Mouse (Mus musculus) retina, embryonic 14.5 days (tissue): ENCODE measurements around the gene Luzp1.

Experiments
- DNase-seq: peaks from one replicate; pipeline ENCODE4 v3.0.0-alpha.2; 2015; ENCODE audit warnings: low spot score

Luzp1 gene

DNA sequence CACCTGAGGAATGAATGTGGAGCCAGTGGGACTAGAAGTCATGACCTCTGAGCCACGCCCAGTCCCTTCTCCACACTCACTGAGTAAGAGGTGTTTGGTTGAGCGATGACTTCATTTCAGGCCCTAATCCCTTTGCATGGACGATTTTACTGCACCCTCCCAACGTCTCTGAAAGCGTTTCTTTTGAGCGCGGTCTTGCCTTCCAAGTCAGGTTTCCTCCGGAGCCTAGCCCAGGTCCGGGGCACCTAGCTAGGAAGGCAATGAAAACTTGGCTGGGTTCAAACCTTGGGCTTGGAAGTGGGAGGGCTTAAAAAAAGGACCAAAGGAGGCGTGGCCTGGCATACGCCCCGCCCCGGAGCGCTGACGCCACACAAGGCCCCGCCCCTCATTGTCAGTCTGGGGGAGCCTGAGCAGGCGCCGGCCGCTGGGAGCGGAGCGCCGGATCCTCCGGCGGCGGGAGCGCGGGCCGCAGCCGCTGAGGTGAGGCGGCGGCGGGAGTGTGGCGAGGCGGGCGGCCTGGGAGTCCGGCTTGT, at the start of gene Luzp1:
Luzp1 (plus strand) TSS at position 391 of the 533 bp plus-strand sequence.
- peak; percentile 96 for DNase-seq

DNA sequence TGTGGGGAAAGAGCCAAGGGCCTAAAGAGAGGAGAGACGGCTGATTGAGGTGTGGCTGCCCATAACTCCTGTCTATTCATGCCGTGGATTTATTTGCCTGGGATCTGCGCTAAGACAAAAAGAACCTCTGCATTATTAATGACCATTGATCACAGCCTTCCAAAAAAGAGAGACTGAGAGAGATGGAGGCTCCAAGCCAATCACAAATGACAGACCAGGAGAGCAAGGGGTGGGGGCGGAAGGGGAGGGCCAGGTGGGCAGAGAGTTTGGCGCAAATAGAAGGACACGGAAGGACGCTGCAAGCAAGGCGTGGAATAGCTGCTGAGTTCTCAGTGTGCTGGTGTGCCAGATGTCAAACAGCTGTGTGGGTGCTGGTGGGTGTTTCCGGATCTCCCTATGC, 46.3 kb upstream of the Luzp1 start, which contains the start of gene Htr1d:
Htr1d (plus strand) TSS at position 301 of the 400 bp plus-strand sequence.
- no peak for DNase-seq

DNA sequence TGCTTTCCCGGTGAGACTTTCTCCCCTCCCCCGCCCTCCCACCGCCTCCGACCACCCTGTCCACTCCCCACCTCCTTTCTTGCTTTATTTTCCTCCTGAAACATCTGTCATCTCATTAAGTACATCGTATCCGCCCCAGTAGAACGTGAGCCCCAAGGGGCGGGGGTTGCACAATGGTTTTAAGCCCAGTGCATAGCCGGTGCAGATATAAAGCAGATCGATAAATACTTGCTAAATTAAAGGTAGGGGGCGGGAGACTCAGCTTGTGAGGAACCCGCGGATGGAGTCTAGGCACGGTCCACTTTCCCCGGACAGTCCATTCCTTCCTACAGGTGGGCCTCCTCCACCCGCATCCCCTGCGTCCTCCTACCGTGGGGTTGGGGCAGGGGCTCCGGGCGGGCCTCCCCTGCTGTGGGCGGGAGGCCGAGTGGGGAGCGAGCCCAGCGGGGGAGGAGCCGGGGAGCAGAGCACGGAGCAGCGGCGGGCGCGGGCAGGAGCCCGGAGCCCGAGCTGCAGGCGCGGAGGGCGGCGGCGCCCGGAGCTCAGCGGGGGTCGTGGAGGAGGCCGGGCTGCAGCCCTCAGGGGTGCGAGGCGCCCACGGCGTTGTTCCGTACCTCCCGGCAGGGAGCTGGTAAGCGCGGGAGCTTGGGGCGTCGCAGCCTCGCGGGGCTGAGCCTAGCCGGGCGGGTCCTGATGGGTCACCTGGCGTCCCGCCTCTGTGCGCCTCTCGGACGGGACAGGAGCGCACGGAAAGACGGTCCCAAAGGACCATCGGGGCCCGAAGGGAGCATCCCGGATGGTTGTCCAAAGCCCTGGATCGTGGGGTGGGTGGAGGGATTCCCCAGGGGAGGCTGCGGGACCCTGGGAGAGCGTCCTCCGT, 45.2 kb upstream of the Luzp1 start:
- peak; percentile 40 for DNase-seq

DNA sequence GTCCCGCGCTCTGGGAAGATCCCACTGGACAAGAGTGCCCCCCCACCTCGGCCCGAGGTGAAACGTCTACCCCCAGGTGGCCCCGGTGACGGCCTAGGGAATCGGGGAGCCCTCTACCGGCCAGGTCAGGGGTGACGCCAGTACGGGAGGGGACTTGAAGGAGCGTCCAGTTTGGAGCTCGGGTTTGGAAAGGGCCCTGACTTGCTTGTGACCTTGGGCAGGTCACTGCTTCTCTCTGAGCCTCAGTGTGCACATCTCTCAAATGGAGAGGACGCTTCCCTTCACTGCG, 44.6 kb upstream of the Luzp1 start:
- peak; percentile 32 for DNase-seq

DNA sequence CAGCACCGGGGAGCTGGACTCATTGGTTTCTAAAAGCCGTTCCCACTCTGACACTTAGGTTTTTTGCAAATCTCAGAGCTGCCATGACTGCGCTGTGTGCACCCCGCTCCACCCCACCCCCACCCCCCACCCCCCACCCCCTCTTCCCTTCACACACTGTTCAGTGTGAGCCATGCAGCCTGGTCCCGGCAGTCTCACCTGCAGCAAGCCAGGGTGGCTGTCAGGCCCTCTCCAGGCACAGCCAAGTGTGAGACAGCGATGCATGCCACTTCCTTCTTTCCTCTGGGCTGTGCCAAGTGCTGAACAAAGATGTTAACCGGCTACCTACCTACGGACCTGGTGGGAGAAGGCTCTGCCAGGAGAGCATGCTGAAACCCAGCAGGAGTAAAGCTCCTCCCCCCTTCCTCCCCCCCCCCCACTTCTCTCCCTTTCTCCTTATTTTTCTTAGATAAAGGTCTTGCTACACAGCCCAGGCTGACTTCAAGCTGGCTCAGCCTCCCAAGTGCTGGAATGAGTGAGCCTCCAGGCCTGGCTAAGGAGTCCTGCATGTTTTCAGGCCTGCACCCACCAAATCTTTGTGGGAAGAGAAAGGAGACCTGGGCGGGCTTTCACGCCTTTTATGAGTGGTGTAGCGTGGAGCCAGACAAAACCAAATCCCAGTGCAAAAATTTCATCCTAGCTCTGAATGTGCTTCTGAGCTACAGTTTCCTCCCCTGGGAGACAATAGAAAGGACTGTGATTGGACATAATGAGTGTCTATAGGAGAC, 38.8 kb upstream of the Luzp1 start:
- no peak for DNase-seq

DNA sequence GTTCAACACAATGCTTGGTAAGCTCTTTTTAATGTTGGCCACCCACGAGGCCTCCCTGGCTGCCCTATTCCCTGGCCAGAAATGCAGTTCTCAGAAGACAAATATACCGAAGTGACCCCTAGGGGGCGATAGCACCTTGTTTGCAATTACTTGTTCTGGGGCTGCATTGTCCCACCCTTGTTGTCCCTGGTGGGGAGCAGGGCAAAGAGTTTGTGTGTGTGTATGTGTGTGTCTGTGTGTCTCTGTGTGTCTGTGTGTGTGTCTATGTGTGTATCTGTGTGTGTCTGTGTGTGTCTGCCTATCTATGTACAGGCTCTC, 38.2 kb upstream of the Luzp1 start:
- peak; percentile 96 for DNase-seq

DNA sequence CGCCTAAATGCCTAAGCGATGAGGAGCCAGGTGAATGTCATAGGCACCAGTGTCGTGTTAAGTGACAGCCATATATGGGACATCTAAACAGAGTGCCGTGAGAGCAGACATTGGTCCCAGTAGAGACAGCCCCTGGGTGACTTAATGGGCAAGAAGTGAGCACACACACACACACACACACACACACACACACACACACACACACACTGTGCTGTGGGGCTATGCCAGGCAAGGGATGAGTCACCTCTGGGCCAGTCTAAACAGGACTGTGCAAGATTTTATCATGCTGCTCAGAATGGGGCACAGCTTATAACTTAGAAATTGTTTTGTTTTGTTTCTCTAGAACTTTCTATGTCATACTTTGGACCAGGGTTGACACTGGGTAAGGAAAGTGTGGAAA, 35.5 kb upstream of the Luzp1 start:
- no peak for DNase-seq

DNA sequence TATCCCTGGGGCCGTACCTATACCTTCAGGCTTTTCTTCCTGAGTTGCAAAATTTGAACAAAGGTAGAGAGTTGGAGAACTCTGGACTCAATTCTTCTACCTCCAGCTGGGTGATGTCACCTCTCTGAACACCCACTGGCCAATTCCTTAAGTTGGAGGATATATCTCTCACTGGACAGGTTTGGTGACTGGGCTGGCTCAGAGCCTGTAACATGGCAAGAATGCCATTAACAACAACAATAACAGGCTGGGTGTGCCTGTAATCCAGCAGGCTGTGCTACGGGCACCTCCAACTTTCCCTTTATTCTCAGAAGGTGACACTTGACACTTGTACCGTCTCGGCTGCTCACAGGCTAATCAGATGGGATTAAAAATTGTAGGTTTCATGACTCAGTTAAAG, 30.5 kb upstream of the Luzp1 start:
- DNase-seq, result no peak

DNA sequence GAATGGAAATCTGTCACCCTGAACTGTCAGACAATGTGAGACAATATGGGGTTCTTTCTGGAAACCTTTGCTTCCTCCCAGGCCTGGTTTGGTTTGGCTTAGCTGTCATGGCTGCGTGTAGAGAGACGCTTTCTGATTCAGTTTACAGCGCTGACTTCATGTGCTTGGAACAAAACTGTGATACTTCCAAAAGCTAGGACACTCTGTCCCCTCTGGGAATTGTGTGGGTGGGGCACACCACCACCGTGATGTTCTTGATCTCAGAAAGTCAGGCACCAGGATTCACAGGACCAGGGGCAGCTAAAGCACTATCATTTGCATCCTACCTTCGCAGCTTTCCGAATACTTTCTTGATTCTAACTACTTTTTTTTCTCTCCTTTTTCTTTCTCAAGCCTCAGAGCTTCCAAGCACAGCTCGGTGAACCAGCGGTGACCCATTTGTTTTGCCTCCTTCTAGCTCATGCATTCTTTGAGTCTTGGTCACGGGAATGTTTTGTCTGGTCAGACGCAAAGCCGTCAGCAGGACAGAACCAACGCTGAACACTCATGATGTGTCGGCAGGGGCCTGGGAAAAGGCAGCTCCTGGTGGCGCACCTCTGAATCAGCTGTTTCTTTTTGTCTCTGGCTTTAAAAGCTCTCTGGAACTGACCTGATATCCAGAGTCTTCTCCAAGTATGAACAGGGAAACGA, 28.1 kb upstream of the Luzp1 start:
- no peak for DNase-seq

DNA sequence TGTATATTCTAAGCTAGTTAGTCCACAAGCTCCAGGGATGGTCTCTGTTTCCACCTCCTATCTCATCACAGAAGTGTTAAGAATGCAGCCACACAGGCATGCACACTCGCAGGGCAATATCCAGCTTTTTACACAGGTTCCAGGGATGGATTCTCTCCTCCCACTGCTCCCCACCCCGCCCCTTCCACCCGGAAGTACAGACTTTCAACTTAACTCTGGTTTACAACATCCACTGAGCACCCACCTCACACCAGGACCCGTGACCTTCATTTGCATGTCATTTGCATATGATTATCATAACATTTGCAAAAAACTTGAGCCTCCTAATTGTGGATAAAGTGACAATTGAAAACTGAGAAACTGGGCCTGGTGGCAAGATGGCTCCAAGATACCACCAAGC, 25.0 kb upstream of the Luzp1 start:
- DNase-seq, result no peak

DNA sequence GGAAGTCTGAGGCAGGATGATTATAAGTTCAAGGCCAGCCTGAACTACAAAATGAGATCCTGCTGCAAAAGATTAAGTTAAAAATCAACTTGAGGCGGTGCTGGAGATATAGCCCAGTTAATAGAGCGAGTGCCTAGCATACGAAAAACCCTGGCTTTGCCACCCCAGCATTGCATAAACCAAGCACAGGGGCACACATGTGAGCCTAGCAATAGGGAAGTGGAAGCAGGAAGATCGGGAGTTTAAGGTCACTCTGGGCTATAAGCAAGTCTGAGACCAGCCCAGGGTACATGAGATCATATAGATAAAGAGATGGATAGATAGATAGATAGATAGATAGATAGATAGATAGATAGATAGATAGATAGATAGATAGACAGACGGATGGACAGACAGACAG, 19.8 kb upstream of the Luzp1 start:
- no peak for DNase-seq

DNA sequence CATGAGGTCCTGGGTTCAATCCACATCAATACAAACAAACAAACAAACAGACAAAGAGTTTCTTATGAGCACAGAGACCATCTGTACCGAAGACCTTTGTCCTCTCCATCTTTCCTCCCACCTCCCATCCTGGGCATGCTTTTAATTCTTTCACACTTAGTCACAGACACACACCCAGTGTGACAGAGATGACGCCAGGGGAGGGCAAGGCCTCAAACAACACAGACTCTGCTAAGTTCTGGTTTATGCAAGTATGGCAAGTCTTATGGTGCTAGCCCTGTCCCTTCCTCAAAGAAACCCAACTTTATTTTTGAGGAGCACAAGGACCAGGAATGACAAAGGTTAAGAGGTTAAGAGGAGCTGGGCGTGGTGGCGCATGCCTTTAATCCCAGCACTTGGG, 19.3 kb upstream of the Luzp1 start:
- no peak for DNase-seq

DNA sequence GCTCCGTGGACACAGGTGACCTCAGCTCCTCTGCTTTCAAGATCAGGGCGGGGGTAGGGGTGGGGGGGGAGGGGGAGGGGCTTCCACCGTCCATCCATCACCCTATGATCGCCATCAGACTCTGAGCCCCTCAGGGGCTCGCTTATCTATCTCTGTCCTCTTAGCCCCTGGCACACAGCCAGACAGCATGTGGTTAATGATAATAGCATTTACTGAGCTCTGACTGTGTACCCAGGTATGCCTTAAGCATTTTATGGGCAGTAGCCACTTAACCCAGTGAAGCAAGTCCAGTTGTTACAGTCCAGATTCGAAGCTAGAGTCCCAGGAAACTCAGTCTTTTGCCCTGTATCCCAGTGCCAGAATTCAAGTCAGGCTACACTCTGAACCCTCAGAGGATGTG, 18.0 kb upstream of the Luzp1 start:
- no peak for DNase-seq

DNA sequence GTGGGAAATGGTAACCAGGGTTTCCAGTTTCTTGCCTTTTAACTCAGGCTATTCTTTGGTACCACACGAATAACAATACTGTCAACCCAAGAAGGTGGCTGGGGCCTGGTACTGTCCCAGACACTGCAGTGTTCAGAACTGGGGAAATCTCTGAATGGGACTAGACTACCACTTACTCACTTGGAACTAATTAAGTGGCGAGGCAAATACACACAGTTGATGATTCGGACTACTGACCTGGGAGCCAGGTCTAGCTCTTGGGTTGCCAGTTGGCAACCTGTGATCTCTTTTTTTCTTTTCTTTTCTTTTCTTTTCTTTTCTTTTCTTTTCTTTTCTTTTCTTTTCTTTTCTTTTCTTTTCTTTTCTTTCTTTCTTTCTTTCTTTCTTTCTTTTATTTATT, 17.3 kb upstream of the Luzp1 start:
- no peak for DNase-seq

DNA sequence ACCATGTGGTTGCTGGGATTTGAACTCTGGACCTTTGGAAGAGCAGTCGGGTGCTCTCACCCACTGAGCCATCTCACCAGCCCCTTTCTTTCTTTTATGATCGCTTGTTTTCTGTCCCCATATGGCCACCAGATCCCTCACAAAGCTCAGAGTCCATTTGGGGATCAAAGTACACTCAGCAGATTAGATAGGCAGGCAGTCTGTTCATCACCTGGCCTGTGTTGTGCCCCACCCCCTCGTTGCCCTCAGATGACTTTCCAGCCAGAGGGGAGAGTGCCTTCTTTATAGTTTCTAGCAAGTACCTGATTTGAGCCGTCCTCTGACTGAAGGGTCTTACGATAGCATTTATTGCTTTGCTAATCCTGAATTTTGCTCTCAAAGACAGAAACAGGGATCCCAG, 16.8 kb upstream of the Luzp1 start:
- DNase-seq, result no peak

DNA sequence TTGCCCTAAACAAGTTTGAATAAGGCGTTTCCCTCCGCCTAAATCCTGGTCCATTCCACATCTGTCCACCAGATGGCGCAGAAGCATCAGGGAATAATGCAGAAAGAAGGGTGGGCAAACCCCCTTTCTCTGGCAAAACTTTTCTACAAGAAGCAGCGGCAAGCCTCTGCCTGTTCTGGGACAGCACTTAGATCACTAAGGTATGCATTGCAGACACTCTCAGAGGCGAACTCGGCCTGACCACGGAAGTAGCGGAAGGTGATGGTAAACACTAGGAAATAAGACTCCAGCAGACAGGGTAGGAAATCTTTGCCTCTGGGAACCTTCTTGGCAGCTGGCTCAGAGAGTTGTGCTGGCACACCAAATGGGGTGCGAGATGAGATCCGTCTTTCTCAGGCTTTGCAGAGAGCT, 14.7 kb upstream of the Luzp1 start:
- DNase-seq, result peak; percentile 91

DNA sequence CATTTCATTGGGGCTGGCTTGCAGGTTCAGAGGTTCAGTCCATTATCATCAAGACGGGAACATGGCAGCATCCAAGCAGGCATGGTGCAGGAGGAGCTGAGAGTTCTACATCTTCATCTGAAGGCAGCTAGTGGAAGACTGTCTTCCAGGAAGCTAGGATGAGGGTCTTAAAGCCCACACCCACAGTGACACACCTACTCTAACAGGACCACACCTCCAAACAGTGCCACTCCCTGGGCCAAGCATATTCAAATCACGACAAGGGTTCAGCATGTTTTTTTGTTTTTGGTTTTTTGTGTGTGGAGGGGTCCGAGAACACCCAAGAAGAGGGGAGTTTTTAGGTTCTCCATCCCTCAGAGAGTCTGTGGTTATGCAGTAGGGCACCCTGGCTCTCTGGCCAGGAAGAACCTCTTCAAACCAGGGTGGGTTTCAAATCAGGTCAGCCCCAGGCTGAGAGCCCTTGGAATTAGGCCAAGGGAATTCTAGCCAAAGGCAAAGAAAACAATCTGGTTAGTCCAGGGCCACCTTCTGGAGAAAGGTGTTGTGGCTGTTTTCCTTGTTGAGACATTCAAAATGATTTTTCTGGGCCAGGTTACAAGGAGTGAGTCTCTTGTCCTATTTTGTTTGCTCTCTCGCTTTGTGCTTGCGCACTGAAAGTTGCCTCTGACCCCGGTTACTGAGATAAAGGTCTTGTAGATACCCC, 12.9 kb upstream of the Luzp1 start:
- no peak for DNase-seq

DNA sequence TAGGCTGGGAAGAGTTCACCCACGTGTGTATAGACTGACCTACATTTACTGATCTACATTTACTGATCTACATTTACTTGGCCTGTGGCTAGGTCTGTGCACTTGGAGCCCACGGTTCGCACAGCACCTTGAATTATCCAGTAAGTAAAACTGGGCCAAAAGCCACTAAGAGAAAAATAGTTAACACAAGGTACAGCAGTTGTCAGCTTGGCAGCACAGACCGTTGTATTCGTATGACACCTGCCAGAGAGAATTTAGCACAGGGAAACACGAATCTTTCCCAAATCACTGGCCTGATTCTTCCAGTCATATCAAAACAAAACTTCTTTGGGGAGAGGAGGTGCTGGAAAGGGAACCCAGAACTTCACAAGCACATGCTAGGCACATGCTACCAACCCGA, 11.3 kb upstream of the Luzp1 start:
- DNase-seq, result no peak

DNA sequence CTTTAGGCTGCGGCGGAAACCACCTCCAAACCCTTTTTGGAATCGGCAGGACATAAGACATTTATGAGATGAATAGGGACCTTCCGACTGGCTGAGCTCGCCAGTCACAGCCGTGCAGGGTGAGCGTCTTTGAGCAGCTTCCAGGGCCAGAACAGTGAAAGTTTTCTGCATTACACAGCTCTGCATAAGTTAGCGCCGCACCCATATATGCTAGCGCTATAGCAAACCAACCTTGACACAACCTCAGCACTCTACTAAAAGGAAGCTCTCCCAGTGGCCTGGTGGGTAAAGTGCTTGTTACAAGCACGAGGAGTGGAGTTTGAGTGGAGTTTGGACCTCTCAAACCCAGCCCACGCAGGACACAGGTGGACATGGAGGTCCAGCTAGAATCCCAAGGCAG, 10.4 kb upstream of the Luzp1 start:
- DNase-seq, result no peak

DNA sequence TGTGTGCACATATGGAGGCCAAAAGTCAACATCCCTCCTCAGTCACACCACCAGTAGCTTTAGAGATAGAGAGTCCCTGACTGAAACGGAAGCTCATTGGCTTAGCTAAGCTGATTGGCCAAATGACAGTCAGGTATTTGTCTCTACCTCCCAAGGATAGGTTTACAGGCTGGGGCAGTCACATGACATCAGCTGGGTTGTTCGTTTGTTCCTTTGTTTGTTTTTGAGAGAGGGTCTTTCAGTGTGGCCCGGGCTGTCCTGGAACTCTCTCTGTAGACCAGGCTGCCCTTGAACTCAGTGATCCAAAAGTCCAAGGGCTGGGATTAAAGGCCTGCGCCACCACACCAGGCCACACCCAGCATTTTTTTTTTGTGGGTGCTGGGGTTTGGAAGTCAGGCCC, 8.4 kb upstream of the Luzp1 start:
- DNase-seq, result no peak

DNA sequence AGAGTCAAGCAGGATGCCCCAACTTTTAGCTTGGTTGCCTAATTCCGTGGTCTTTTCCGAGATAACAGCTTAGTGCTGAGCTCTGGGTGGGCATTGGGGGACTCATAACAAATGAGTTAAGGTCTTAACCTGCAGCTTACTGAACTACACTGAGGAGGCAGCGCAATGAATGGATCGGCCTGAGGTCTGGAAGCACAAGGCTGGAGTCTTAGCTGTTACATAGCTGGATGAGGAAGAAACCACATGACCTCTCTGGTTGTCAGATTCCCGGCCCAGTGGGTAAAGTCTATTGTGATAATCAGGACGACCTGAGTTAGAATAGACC, 7.8 kb upstream of the Luzp1 start:
- no peak for DNase-seq

DNA sequence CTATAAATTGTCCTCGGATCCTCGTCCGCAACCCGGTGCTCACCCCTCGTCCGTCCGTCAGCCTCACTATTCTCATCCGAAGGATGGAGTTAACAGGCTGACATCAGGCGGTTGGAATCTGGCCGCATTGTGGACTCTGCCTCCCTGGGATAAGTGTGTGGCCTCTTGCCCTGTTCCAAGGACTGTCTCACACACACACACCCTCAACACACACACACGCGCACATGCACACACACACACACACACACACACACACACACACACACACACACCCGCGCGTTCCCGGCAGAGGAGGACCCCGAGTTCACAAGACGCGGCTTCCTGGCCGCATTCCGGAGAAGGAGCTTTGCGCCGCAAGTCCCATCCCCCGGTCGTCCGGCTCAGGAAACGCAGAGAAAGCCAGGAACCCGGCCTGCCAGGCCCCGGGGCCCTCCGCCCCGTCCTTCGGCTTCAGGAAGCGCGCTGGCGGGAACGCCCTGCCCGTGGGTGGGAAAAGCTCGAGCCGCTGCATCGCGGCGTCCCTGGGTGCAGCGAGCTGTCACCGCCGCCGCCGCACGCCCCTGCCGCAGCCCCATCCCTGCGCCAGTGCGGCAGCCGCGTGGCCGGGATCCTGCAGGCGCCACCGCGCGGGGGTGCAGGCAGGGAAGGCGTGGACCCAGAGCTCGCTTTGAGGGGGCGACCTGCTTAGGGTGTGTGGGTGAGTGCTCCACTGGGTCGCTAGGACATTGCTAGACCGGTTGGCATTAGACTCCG, 7.3 kb upstream of the Luzp1 start, which contains the start of gene 6030445D17Rik:
6030445D17Rik (plus strand) TSS at position 165 of the 753 bp plus-strand sequence.
- peak; percentile 59 for DNase-seq
